Mouse (Mus musculus) limb, embryonic 13.5 days (tissue): ENCODE measurements around the gene Fstl3. TPM values are rescaled to one million over a fixed set of nuclear protein-coding genes. Genes with fewer than 3 reads are reported as not detected.

ENCODE experiments used
- ATAC-seq: fragments of 200-750 bp; cut with Nextera tagmentation; 2 replicates; pipeline ENCODE4 v1.8.0; 2017; ENCODE audit warnings: low read depth, moderate number of reproducible peaks, moderate TSS enrichment; ENCODE audit not compliant: low FRiP score
- H3K27ac ChIP-seq: fragments of 300-500 bp; sonication (generic); 2 replicates; pipeline ENCODE4 v1.5.1; 2015; ENCODE audit warnings: inconsistent platforms, mild to moderate bottlenecking, moderate library complexity
- H3K27me3 ChIP-seq: fragments of 300-500 bp; sonication (generic); 2 replicates; pipeline ENCODE4 v1.6.1; 2015; ENCODE audit warnings: mild to moderate bottlenecking, inconsistent platforms
- H3K36me3 ChIP-seq: fragments of 300-500 bp; sonication (generic); 2 replicates; pipeline ENCODE4 v1.6.1; 2015; ENCODE audit warnings: inconsistent platforms, mild to moderate bottlenecking, moderate library complexity
- H3K4me1 ChIP-seq: fragments of 300-500 bp; sonication (generic); 2 replicates; pipeline ENCODE4 v1.6.1; 2015; ENCODE audit warnings: inconsistent platforms
- H3K4me2 ChIP-seq: fragments of 300-500 bp; sonication (generic); replicated peaks from 2 replicates; pipeline ENCODE4 v1.6.1; 2015; ENCODE audit warnings: inconsistent platforms, mild to moderate bottlenecking, moderate library complexity
- H3K4me3 ChIP-seq: fragments of 300-500 bp; sonication (generic); 2 replicates; pipeline ENCODE4 v1.5.1; 2015; ENCODE audit warnings: moderate library complexity, mild to moderate bottlenecking, inconsistent platforms
- H3K9ac ChIP-seq: fragments of 300-500 bp; sonication (generic); 2 replicates; pipeline ENCODE4 v1.6.1; 2015; ENCODE audit warnings: mild to moderate bottlenecking, inconsistent platforms
- H3K9me3 ChIP-seq: fragments of 300-500 bp; sonication (generic); 2 replicates; pipeline ENCODE4 v1.6.1; 2016; ENCODE audit warnings: inconsistent platforms
- WGBS: fragments of 180-500 bp; shearing (Covaris S2); methylation state at CpG from one replicate; pipeline ENCODE4 v1.1.7; 2015; 5-methylcytosine and 5-hydroxymethylcytosine counted together
- polyA plus RNA-seq: library from polyadenylated mRNA; unstranded; fragments of >200 nt; fragmentation: Nextera tagmentation; extraction: Ambion mirVana; gene quantifications from 2 replicates; pipeline ENCODE4 v1.2.1, GENCODE M21; 2015

The Fstl3 gene
- polyA plus RNA-seq, 1 experiment from 2014 or later = 7.0 TPM

DNA sequence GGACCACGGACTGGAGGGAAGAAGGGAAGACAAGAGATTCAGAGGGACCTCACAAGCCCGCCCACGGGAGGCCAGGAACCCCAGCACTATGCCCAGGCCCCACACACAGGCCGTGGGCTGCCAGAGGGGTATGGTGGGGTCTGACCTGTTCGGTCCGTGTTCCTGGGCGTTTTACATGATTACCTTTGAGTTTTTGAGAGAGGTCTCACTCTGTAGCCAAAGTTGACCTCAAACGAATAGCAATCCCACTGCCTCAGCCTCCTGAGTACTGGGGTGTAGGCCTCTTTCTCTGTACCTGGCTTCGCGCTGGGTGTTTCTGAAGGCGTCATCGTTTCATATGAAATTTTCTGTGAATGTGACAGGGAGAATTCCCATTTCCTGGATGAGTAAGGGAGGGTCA, 44.7 kb downstream of the Fstl3 start:
- H3K4me1 ChIP-seq = peaks cover 21% of the 10 kb centered on the region
- H3K4me3 ChIP-seq = no peak overlapping the region
- no peak overlapping the region for H3K27ac ChIP-seq
- H3K36me3 ChIP-seq = peaks cover 31% of the 10 kb centered on the region
- no peak for ATAC-seq
- no peaks in the 10 kb centered on the region for H3K27me3 ChIP-seq
- no peak overlapping the region for H3K9ac ChIP-seq
- H3K9me3 ChIP-seq = no peaks in the 10 kb centered on the region
- H3K4me2 ChIP-seq = no peak overlapping the region
- WGBS = 86% methylated on average over 12 of the region's 12 CpGs

DNA sequence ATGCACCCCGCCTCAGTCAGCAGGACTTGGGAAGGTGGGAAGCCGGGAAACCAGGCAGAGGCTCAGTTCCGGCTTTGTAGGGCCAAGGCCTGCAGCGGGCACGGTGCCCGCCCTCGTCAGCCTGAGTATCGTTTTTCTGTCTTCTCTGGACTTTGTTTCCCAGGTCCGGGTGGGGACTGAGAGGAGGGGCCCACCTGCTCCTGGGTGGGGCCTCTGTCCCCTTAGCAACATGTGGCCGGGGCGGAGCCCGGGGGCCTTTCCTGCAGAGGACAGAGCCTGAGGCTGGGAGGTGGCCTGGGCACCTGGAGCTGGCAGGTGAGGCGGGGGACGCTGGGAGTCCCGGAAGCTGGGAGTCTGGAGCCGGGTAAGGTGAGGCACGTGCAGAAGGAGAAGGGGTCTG, 45.3 kb downstream of the Fstl3 start:
- peaks cover 21% of the 10 kb centered on the region for H3K4me1 ChIP-seq
- WGBS = 31% methylated on average over 17 of the region's 17 CpGs
- no peaks in the 10 kb centered on the region for H3K9me3 ChIP-seq
- peak overlapping the region; percentile 58 for H3K9ac ChIP-seq
- no peak overlapping the region for H3K4me3 ChIP-seq
- no peaks in the 10 kb centered on the region for H3K27me3 ChIP-seq
- H3K27ac ChIP-seq = no peak overlapping the region
- H3K36me3 ChIP-seq = peaks cover 25% of the 10 kb centered on the region
- peak overlapping the region; percentile 45 for H3K4me2 ChIP-seq
- peak; percentile 17; the same call in 1 of the 2 replicates for ATAC-seq

DNA sequence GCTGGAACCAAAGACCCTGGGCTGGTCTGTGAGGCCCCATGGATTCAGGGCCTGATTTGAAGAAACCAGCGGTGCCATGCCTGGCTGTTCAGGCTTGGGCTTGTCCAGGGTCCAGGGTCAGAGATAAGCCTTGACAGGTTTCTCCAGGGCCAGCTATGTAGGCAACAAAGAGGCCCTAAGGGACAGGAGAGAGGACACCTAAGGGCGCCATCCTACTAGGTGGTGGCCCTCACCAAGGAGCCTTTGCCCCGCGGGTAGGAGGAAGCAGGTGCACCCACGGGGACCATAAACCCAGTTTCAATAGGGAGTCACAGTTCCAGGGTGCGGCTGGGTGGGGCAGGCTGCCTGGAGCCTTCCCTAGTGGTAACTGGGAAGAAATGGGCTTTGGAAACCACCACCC, 45.9 kb downstream of the Fstl3 start:
- Histone ChIP-seq H3K4me3 (no peak overlapping the region), H3K36me3 (peaks cover 25% of the 10 kb centered on the region), H3K27ac (peak overlapping the region; percentile 44; the same call in 1 of the 2 replicates), H3K9me3 (no peaks in the 10 kb centered on the region), H3K4me1 (peaks cover 21% of the 10 kb centered on the region), H3K27me3 (no peaks in the 10 kb centered on the region), H3K9ac (peak overlapping the region; percentile 2; the same call in 1 of the 2 replicates), H3K4me2 (no peak overlapping the region; the same call in 1 of the 2 replicates)
- WGBS = 70% methylated on average over 6 of the region's 6 CpGs
- no peak for ATAC-seq

GRCm38 (mm10) chr10:79824413-79824812, 47.3 kb downstream of the Fstl3 start:
- H3K36me3 ChIP-seq = peaks cover 17% of the 10 kb centered on the region
- no peak for ATAC-seq
- H3K4me3 ChIP-seq = no peak overlapping the region
- H3K9me3 ChIP-seq = no peaks in the 10 kb centered on the region
- peaks cover 21% of the 10 kb centered on the region for H3K4me1 ChIP-seq
- H3K9ac ChIP-seq = no peak overlapping the region
- H3K27me3 ChIP-seq = no peaks in the 10 kb centered on the region
- 65% methylated on average over 6 of the region's 6 CpGs for WGBS
- no peak overlapping the region for H3K27ac ChIP-seq
- no peak overlapping the region for H3K4me2 ChIP-seq

DNA sequence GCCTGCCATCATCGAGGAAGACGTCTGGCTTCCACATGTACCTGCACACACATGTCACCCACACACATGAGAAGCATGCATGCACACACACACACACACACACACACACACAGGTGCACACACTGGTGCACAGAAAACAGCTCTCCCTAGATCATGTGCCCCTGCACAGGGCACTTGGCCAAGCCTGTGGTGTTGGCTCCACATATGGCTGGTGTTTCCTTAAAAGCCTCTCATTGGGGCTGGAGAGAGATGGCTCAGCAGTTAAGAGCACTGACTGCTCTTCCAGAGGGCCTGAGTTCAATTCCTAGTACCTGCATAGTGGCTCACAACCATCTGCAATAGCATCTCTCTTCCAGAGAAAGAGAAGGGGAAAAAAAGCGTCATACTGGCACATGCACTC, 54.5 kb downstream of the Fstl3 start:
- H3K27ac ChIP-seq = no peak overlapping the region
- no peak overlapping the region for H3K4me3 ChIP-seq
- H3K27me3 ChIP-seq = no peaks in the 10 kb centered on the region
- H3K36me3 ChIP-seq = no peaks in the 10 kb centered on the region
- WGBS = 76% methylated on average over 3 of the region's 3 CpGs
- no peak overlapping the region for H3K9ac ChIP-seq
- H3K4me1 ChIP-seq = peaks cover 13% of the 10 kb centered on the region; the same call in 1 of the 2 replicates
- no peaks in the 10 kb centered on the region for H3K9me3 ChIP-seq
- ATAC-seq = no peak
- H3K4me2 ChIP-seq = no peak overlapping the region

Other genes starting within 250 kb of the Fstl3 start
- 22.6 and 23.2 TPM in 2 replicates for gene Plpp2, start 243.5 kb upstream of the Fstl3 start, polyA plus RNA-seq
- 70.1 and 74.5 TPM in 2 replicates for gene Mier2, start 222.1 kb upstream of the Fstl3 start, polyA plus RNA-seq
- gene Theg, start 189.9 kb upstream of the Fstl3 start, polyA plus RNA-seq = not detected in 2 replicates
- 0.03 and 0.05 TPM in 2 replicates for gene C2cd4c, start 163.2 kb upstream of the Fstl3 start, polyA plus RNA-seq
- gene Shc2, start 139.4 kb upstream of the Fstl3 start, polyA plus RNA-seq = 11.3 and 11.9 TPM in 2 replicates
- gene Odf3l2, start 131.5 kb upstream of the Fstl3 start, polyA plus RNA-seq = not detected in 2 replicates
- gene Madcam1, start 112.7 kb upstream of the Fstl3 start, polyA plus RNA-seq = 7.0 and 8.2 TPM in 2 replicates
- 62.0 and 65.9 TPM in 2 replicates for gene Tpgs1, start 107.9 kb upstream of the Fstl3 start, polyA plus RNA-seq
- gene Cdc34, start 95.1 kb upstream of the Fstl3 start, polyA plus RNA-seq = 116 and 123 TPM in 2 replicates
- gene Gzmm, start 88.3 kb upstream of the Fstl3 start, polyA plus RNA-seq = 0.83 and 0.92 TPM in 2 replicates
- 761 and 775 TPM in 2 replicates for gene Bsg, start 72.8 kb upstream of the Fstl3 start, polyA plus RNA-seq
- gene Hcn2, start 60.6 kb upstream of the Fstl3 start, polyA plus RNA-seq = not detected in 2 replicates
- 49.4 and 54.9 TPM in 2 replicates for gene Polrmt, start 30.7 kb upstream of the Fstl3 start, polyA plus RNA-seq
- 0.34 and 0.47 TPM in 2 replicates for gene Fgf22, start 22.2 kb upstream of the Fstl3 start, polyA plus RNA-seq
- gene Rnf126, start 10.3 kb upstream of the Fstl3 start, polyA plus RNA-seq = 93.0 and 95.4 TPM in 2 replicates
- gene Prss57, start 13.7 kb downstream of the Fstl3 start, polyA plus RNA-seq = 0.11 TPM in 1 of 2 replicates, not detected in the other
- gene Palm, start 16.3 kb downstream of the Fstl3 start, polyA plus RNA-seq = 101 TPM in 2 replicates
- gene Misp, start 43.7 kb downstream of the Fstl3 start, polyA plus RNA-seq = 0.90 and 1.4 TPM in 2 replicates
- 347 and 366 TPM in 2 replicates for gene Ptbp1, start 77.2 kb downstream of the Fstl3 start, polyA plus RNA-seq
- 11.1 and 11.3 TPM in 2 replicates for gene Prtn3, start 97.2 kb downstream of the Fstl3 start, polyA plus RNA-seq
- gene Plppr3, start 97.4 kb downstream of the Fstl3 start, polyA plus RNA-seq = 138 and 142 TPM in 2 replicates
- gene Elane, start 109.0 kb downstream of the Fstl3 start, polyA plus RNA-seq = 0.29 and 0.86 TPM in 2 replicates
- gene Cfd, start 113.6 kb downstream of the Fstl3 start, polyA plus RNA-seq = not detected in 2 replicates
- 44.9 and 46.8 TPM in 2 replicates for gene Med16, start 131.7 kb downstream of the Fstl3 start, polyA plus RNA-seq
- 20.3 TPM in 1 of 2 replicates, not detected in the other for gene Gm26602, start 133.6 kb downstream of the Fstl3 start, polyA plus RNA-seq
- gene Kiss1r, start 139.7 kb downstream of the Fstl3 start, polyA plus RNA-seq = 0.94 and 1.0 TPM in 2 replicates
- gene R3hdm4, start 143.9 kb downstream of the Fstl3 start, polyA plus RNA-seq = 186 and 188 TPM in 2 replicates
- gene Arid3a, start 149.8 kb downstream of the Fstl3 start, polyA plus RNA-seq = 5.5 and 6.2 TPM in 2 replicates
- gene Wdr18, start 182.9 kb downstream of the Fstl3 start, polyA plus RNA-seq = 105 and 106 TPM in 2 replicates
- 0.41 and 0.73 TPM in 2 replicates for gene Grin3b, start 193.4 kb downstream of the Fstl3 start, polyA plus RNA-seq
- 16.0 and 19.5 TPM in 2 replicates for gene Tmem259, start 207.1 kb downstream of the Fstl3 start, polyA plus RNA-seq
- gene Cnn2, start 211.3 kb downstream of the Fstl3 start, polyA plus RNA-seq = 287 and 299 TPM in 2 replicates
- gene Abca7, start 219.2 kb downstream of the Fstl3 start, polyA plus RNA-seq = 1.8 and 1.9 TPM in 2 replicates
- gene Arhgap45, start 239.4 kb downstream of the Fstl3 start, polyA plus RNA-seq = 7.3 and 7.6 TPM in 2 replicates